Mouse (Mus musculus) hindbrain, postnatal 0 days (tissue): Measurements from ENCODE around the gene St13. TPM values are rescaled to one million over a fixed set of nuclear protein-coding genes. Genes with fewer than 3 reads are reported as not detected.

Source experiments
- ATAC-seq: fragments of 200-750 bp; cut with Nextera tagmentation; 2 replicates; pipeline ENCODE4 v1.8.0; 2017; ENCODE audit warnings: mild to moderate bottlenecking, moderate TSS enrichment, moderate library complexity
- DNase-seq: peaks from one replicate; pipeline ENCODE4 v3.0.0-alpha.2; 2015; ENCODE audit warnings: low spot score
- H3K27ac ChIP-seq: fragments of 300-500 bp; sonication (generic); 2 replicates; pipeline ENCODE4 v1.5.1; 2014; ENCODE audit warnings: mild to moderate bottlenecking
- H3K27me3 ChIP-seq: fragments of 300-500 bp; sonication (generic); 2 replicates; pipeline ENCODE4 v1.6.1; 2014; ENCODE audit warnings: low read length, mixed read lengths; ENCODE audit not compliant: insufficient read depth
- H3K36me3 ChIP-seq: fragments of 300-500 bp; sonication (generic); 2 replicates; pipeline ENCODE4 v1.6.1; 2014; ENCODE audit warnings: low read length, mixed read lengths; ENCODE audit not compliant: insufficient read depth
- H3K4me1 ChIP-seq: fragments of 300-500 bp; sonication (generic); 2 replicates; pipeline ENCODE4 v1.6.1; 2014; ENCODE audit warnings: antibody characterized with exemption, low read length, mixed read lengths; ENCODE audit not compliant: insufficient read depth
- H3K4me2 ChIP-seq: fragments of 300-500 bp; sonication (generic); 2 replicates; pipeline ENCODE4 v1.6.1; 2014; ENCODE audit warnings: low read depth, mild to moderate bottlenecking, low read length, moderate library complexity, mixed read lengths
- H3K4me3 ChIP-seq: fragments of 300-500 bp; sonication (generic); 2 replicates; pipeline ENCODE4 v1.5.1; 2014; ENCODE audit warnings: low read length
- H3K9ac ChIP-seq: fragments of 300-500 bp; sonication (generic); replicated peaks from 2 replicates; pipeline ENCODE4 v1.6.1; 2014; ENCODE audit warnings: mild to moderate bottlenecking, low read length, moderate library complexity, mixed read lengths
- H3K9me3 ChIP-seq: fragments of 300-500 bp; sonication (generic); 2 replicates; pipeline ENCODE4 v1.6.1; 2016; ENCODE audit warnings: low read length, mixed read lengths
- CTCF ChIP-seq: IDR thresholded peaks from 2 replicates; pipeline ENCODE4 v1.5.1; 2016; ENCODE audit warnings: antibody characterized with exemption, control low read depth, low read depth
- WGBS: fragments of 180-500 bp; shearing (Covaris S2); extraction: QIAGEN DNeasy Blood & Tissue Kit; methylation state at CpG from one replicate; pipeline ENCODE4 v1.1.7; 2014; 5-methylcytosine and 5-hydroxymethylcytosine counted together
- polyA plus RNA-seq: library from polyadenylated mRNA; unstranded; fragments of >200 nt; fragmentation: Nextera tagmentation; extraction: Ambion mirVana; gene quantifications from 2 replicates; pipeline ENCODE4 v1.2.1, GENCODE M21; 2015
- total RNA-seq: library from RNA; depleted of rRNA; stranded (reverse); fragments of >200 nt; gene quantifications from 2 replicates; pipeline ENCODE4 v1.2.3, GENCODE M21; 2014; rRNA removed

Gene St13
- 83.8 and 87.8 TPM in 2 replicates for total RNA-seq
- 209 and 221 TPM in 2 replicates for polyA plus RNA-seq

DNA sequence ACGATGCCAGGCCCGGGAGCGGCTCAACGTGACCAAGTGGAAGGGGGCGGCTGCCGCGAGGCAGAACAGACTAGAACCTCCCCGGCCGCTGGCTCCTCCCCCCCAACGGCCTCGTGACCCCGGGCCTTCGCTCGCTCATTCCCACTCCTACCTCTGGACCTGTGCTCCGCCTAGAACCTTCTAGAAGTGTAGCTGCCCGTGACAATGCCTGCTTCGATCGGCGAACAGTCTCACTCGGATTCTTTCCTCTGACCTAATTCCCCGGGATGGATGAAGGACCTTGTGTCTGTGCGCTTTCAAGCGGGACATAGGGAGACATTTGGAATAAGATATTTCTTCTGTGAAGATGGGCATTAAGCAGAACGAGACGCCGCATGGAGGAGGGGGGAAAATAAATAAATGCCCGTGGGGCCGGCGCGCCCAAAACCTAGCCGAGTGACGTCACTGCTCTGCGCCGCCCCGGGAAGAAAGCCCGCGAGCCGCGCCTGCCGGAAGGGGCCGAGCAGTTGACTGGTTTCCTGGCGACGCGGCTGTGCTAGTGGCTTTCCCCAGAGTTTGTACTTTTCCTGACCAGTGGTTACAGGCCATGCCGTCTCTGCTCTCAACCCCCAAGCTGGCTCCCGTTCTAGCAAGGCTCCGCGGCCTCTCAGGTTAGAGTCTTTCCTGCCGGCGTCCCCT is at the start of gene St13, which contains the start of gene Xpnpep3:
TSS of gene St13 (minus strand) at position 440 of the 678 bp plus-strand sequence.
TSS of gene Xpnpep3 (plus strand) at position 501 of the 678 bp plus-strand sequence.
- H3K9me3 ChIP-seq: no peaks in the 10 kb centered on the region
- no peak for TF ChIP-seq CTCF
- H3K4me1 ChIP-seq: peaks cover 6% of the 10 kb centered on the region; the same call in 1 of the 2 replicates
- DNase-seq: peak; percentile 98
- H3K27me3 ChIP-seq: no peaks in the 10 kb centered on the region
- H3K4me3 ChIP-seq: peak within 1 kb of the TSS; percentile 94
- peak within 1 kb of the TSS; percentile 91 for H3K9ac ChIP-seq
- peak within 1 kb of the TSS; percentile 70 for H3K4me2 ChIP-seq
- peak; percentile 100 for ATAC-seq
- WGBS: under 1% methylated on average over 50 of the region's 50 CpGs
- H3K36me3 ChIP-seq: no peaks in the 10 kb centered on the region
- H3K27ac ChIP-seq: peak within 1 kb of the TSS; percentile 97

DNA sequence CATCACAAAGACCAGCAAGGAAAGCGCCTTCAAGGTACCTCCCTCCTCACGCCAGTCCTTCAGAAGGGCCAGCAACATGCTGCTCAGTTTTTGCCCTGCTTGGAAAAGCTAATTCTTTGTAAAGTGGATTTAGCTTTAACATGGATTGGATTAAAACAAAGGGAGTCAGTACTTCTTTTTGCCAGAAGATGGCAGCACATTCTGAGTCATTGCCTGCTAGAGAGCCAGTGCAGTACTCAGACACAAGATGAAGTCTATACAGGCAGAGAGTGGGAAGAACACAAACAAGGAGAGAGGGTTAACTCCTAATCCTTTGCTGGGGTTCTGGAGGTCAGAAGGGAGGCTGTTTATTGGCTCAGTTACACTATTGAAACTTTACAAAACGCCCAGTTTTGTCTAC is 48.6 kb upstream of the St13 start:
- no peaks in the 10 kb centered on the region for H3K4me1 ChIP-seq
- peak; percentile 63; the same call in 1 of the 2 replicates for ATAC-seq

GRCm38 (mm10) chr15:81439236-81439635 is 39.4 kb upstream of the St13 start:
- no peak overlapping the region for H3K4me3 ChIP-seq
- DNase-seq: no peak

More for the DNA sequence above, 48.6 kb upstream of the St13 start:
- no peak overlapping the region for H3K9ac ChIP-seq
- no peak overlapping the region for H3K27ac ChIP-seq
- H3K4me2 ChIP-seq: no peak overlapping the region
- TF ChIP-seq CTCF: peak; percentile 87
- 43% methylated on average over 3 of the region's 3 CpGs for WGBS
- DNase-seq: peak; percentile 86
- H3K9me3 ChIP-seq: no peaks in the 10 kb centered on the region
- no peaks in the 10 kb centered on the region for H3K27me3 ChIP-seq
- H3K36me3 ChIP-seq: peaks cover 18% of the 10 kb centered on the region
- H3K4me3 ChIP-seq: no peak overlapping the region

DNA sequence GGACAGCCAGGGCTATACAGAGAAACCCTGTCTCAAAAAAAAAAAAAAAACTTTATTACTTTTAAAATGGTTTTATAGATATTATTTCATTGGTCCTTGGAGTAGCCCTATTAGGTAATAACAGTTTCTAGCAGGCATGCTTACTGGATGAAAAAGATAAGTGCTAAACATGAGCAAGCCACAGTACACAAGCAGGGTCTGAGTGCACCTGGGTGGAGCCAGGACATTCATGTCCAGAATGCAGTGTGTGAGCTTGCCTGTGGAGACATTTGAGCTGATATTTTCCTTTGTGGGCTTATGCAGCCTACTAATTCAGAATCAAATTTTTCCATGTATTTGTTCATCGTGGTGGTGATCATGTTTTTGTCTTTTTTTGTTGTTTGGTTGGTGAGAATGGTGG is 38.5 kb upstream of the St13 start:
- Histone ChIP-seq H3K4me2 (no peak overlapping the region), H3K27me3 (no peaks in the 10 kb centered on the region), H3K4me1 (no peaks in the 10 kb centered on the region), H3K9ac (no peak overlapping the region), H3K9me3 (no peaks in the 10 kb centered on the region), H3K36me3 (peaks cover 12% of the 10 kb centered on the region), H3K27ac (no peak overlapping the region), H3K4me3 (no peak overlapping the region)
- no peak for TF ChIP-seq CTCF
- DNase-seq: no peak
- no peak for ATAC-seq
- 97% methylated on average over 1 of the region's 1 CpGs for WGBS

More at GRCm38 (mm10) chr15:81439236-81439635, 39.4 kb upstream of the St13 start:
- H3K4me1 ChIP-seq: no peaks in the 10 kb centered on the region
- H3K9me3 ChIP-seq: no peaks in the 10 kb centered on the region
- no peak overlapping the region for H3K27ac ChIP-seq
- H3K27me3 ChIP-seq: no peaks in the 10 kb centered on the region
- H3K9ac ChIP-seq: no peak overlapping the region
- ATAC-seq: no peak
- H3K36me3 ChIP-seq: peaks cover 12% of the 10 kb centered on the region
- no peak overlapping the region for H3K4me2 ChIP-seq
- TF ChIP-seq CTCF: no peak

GRCm38 (mm10) chr15:81431195-81431594 is 31.3 kb upstream of the St13 start:
- Histone ChIP-seq H3K9me3 (no peaks in the 10 kb centered on the region), H3K4me3 (no peak overlapping the region), H3K4me2 (no peak overlapping the region), H3K4me1 (no peaks in the 10 kb centered on the region), H3K9ac (no peak overlapping the region), H3K27me3 (no peaks in the 10 kb centered on the region), H3K27ac (no peak overlapping the region), H3K36me3 (peaks cover 12% of the 10 kb centered on the region; the same call in 1 of the 2 replicates)
- no peak for DNase-seq
- WGBS: 94% methylated on average over 1 of the region's 1 CpGs
- TF ChIP-seq CTCF: no peak
- no peak for ATAC-seq

DNA sequence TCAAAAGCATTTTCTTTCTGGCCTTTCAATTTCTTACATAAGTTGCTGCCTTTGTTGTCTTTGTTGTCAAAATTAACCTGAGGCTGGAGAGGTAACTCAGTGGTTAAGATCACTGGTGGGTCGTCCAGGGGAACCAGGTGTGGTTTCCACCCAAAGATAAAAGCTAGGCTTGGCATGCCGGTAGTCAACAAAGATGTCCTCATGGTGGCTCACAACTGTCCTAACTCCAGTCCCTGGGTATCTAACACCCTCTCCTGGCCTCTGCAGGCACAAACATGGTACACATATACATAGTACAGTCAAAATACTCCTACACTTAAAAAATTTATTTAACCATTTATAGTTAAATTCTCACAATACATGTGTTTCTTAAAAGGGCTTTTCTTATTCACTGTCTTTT is 28.1 kb upstream of the St13 start:
- no peak for TF ChIP-seq CTCF
- WGBS: 84% methylated on average over 2 of the region's 2 CpGs
- H3K27me3 ChIP-seq: no peaks in the 10 kb centered on the region

DNA sequence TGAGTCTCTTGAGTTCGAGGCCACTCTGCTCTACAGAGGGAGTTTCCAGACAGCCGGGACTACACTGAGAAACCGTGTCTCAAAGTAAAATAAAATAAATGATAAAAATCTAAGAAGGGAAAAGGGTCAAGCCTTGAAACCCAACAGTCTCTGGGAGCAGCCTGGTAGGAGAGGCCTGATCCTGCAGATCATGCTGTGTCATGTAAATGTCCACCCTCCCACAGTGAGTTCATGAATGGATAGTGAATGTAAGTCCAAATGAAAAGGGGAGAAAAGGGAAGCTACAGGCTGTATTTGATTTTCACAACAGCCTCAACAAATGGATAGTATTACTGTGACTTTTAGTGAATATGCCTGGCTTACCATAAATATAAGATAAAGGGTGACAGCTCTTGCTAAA is 25.4 kb upstream of the St13 start:
- DNase-seq (no peak), ATAC-seq (no peak)
- Histone ChIP-seq H3K9ac (no peak overlapping the region), H3K27ac (no peak overlapping the region), H3K36me3 (peaks cover 8% of the 10 kb centered on the region; the same call in 1 of the 2 replicates), H3K4me1 (no peaks in the 10 kb centered on the region), H3K4me3 (no peak overlapping the region), H3K27me3 (no peaks in the 10 kb centered on the region), H3K4me2 (no peak overlapping the region), H3K9me3 (no peaks in the 10 kb centered on the region)
- no peak for TF ChIP-seq CTCF
- 80% methylated on average over 3 of the region's 3 CpGs for WGBS

More for the DNA sequence above, 28.1 kb upstream of the St13 start:
- no peak overlapping the region for H3K4me2 ChIP-seq
- H3K27ac ChIP-seq: no peak overlapping the region
- no peak for ATAC-seq
- no peak overlapping the region for H3K4me3 ChIP-seq
- H3K4me1 ChIP-seq: no peaks in the 10 kb centered on the region
- no peaks in the 10 kb centered on the region for H3K9me3 ChIP-seq
- H3K36me3 ChIP-seq: peaks cover 12% of the 10 kb centered on the region; the same call in 1 of the 2 replicates
- no peak overlapping the region for H3K9ac ChIP-seq
- no peak for DNase-seq
